Mouse (Mus musculus): ENCODE results near the gene Ipo5. TPM values are rescaled to one million over a fixed set of nuclear protein-coding genes. Genes with fewer than 3 reads are reported as not detected.

Ipo5 gene
- polyA plus RNA-seq, 1 experiment from 2014 or later, result 32.8 TPM

DNA sequence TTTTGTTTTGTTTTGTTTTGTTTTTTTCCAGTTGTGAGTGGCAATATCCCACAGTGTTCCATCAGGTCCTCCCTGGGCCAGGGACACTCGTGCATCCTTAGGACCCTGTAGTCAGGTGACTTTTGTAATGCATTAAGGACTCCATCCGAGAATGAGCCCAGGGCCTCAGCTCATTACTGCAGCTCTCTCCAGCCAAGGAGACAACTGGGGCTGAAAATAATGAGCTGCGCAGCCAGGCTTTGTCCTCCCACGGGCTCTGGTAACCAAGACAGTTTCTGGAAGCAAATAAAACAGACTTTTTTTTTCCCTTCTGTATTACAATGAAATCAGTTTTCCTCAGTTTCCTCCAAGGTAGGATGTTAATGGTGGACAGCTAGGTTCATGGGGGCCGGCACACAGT is 50.0 kb downstream of the Ipo5 start:
- no peaks in the 10 kb centered on the region for H3K4me1 ChIP-seq (ENCODE audit: control insufficient read depth, low read depth, low read length)
- 42% methylated on average over 5 of the region's 5 CpGs for WGBS (ENCODE audit: insufficient replicate concordance)
- no peak overlapping the region for H3K27ac ChIP-seq (ENCODE audit: low read length)
- H3K9ac ChIP-seq (ENCODE audit: low read depth, low read length), result no peak overlapping the region
- H3K9me3 ChIP-seq (replicated peaks; ENCODE audit: control insufficient read depth, low read length), result no peaks in the 10 kb centered on the region
- H3K4me3 ChIP-seq (ENCODE audit: low read depth, low read length), result no peak overlapping the region
- no peak for ATAC-seq (ENCODE audit: low read depth)
- no peaks in the 10 kb centered on the region for H3K36me3 ChIP-seq (ENCODE audit: control insufficient read depth, insufficient read depth)
- no peaks in the 10 kb centered on the region for H3K27me3 ChIP-seq (ENCODE audit: control insufficient read depth, insufficient read depth, low read depth, low read length)
- H3K4me2 ChIP-seq (ENCODE audit: low read depth, low read length), result no peak overlapping the region

DNA sequence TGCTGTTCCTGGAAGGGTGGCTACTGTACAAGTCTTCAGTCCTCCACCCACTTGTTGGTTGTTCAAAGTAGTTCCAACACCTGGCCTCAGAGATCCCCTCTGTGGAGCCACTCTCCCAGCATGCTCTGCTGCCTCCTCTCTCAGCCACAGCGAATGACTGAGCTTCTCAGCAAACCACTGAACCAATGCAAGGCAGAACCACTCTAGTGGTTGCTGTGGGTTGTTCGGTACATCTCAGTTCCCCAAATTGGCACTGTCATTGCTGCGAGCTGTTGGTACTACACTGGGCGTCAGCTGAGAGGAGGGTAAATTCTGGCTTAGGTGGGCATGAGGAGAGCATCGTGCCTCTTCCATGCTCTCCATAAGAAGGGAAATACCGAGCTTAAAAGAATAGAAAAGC is 56.0 kb downstream of the Ipo5 start:
- WGBS (ENCODE audit: insufficient replicate concordance), result 50% methylated on average over 6 of the region's 6 CpGs
- ATAC-seq (ENCODE audit: low read depth), result no peak
- no peaks in the 10 kb centered on the region for H3K27me3 ChIP-seq (ENCODE audit: control insufficient read depth, insufficient read depth, low read depth, low read length)
- H3K4me2 ChIP-seq (ENCODE audit: low read depth, low read length), result no peak overlapping the region
- no peaks in the 10 kb centered on the region for H3K36me3 ChIP-seq (ENCODE audit: control insufficient read depth, insufficient read depth)
- no peak overlapping the region for H3K9ac ChIP-seq (ENCODE audit: low read depth, low read length)
- no peak overlapping the region for H3K4me3 ChIP-seq (ENCODE audit: low read depth, low read length)
- no peak overlapping the region for H3K27ac ChIP-seq (ENCODE audit: low read length)
- no peaks in the 10 kb centered on the region for H3K9me3 ChIP-seq (replicated peaks; ENCODE audit: control insufficient read depth, low read length)
- H3K4me1 ChIP-seq (ENCODE audit: control insufficient read depth, low read depth, low read length), result no peaks in the 10 kb centered on the region

DNA sequence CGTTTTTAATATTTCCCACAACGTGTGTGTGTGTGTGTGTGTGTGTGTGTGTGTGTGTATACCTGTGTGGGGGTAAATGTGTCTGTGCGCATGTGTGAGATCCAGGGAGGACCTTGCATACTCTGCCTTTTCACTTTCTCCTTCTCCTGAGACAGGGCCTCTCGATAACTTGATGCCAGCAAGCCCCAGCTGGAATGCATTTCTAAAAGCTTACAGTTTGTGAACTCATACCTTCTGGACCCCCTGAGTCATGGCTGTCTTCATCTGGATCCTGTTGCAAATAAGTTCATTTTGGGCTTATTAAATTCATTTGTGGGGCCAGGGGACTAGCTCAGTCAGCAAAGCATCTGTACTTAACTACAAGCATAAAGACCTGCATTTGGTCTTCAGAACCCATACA is 57.7 kb downstream of the Ipo5 start:
- Histone ChIP-seq H3K4me3 (ENCODE audit: low read depth, low read length) (no peak overlapping the region), H3K27me3 (ENCODE audit: control insufficient read depth, insufficient read depth, low read depth, low read length) (no peaks in the 10 kb centered on the region), H3K4me1 (ENCODE audit: control insufficient read depth, low read depth, low read length) (no peaks in the 10 kb centered on the region), H3K9me3 (replicated peaks; ENCODE audit: control insufficient read depth, low read length) (no peaks in the 10 kb centered on the region), H3K4me2 (ENCODE audit: low read depth, low read length) (no peak overlapping the region), H3K36me3 (ENCODE audit: control insufficient read depth, insufficient read depth) (no peaks in the 10 kb centered on the region), H3K9ac (ENCODE audit: low read depth, low read length) (no peak overlapping the region), H3K27ac (ENCODE audit: low read length) (no peak overlapping the region)
- ATAC-seq (ENCODE audit: low read depth), result no peak
- 70% methylated on average over 4 of the region's 4 CpGs for WGBS (ENCODE audit: insufficient replicate concordance)

DNA sequence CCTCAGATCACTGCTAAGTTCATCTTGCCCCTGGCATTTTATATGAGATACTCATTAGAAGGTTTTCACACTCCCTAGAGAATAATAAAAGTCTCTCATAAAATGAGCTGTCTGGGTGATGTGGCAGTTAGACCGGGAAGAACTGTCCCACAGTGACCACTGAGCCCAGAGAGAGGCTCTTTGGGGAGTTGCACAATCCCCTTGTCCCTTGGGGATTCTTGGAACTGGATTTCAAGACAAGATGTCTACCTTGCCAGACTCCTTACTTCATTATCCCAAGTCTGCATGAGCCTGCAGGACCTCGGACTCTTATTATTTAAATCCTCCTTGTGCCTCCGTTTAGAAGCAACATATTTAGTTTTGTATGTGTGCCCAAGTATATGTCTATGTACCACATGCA is 58.6 kb downstream of the Ipo5 start:
- Histone ChIP-seq H3K9ac (ENCODE audit: low read depth, low read length) (no peak overlapping the region), H3K27me3 (ENCODE audit: control insufficient read depth, insufficient read depth, low read depth, low read length) (no peaks in the 10 kb centered on the region), H3K4me2 (ENCODE audit: low read depth, low read length) (no peak overlapping the region), H3K4me3 (ENCODE audit: low read depth, low read length) (no peak overlapping the region), H3K4me1 (ENCODE audit: control insufficient read depth, low read depth, low read length) (no peaks in the 10 kb centered on the region), H3K36me3 (ENCODE audit: control insufficient read depth, insufficient read depth) (no peaks in the 10 kb centered on the region), H3K9me3 (replicated peaks; ENCODE audit: control insufficient read depth, low read length) (no peaks in the 10 kb centered on the region), H3K27ac (ENCODE audit: low read length) (no peak overlapping the region)
- no peak for ATAC-seq (ENCODE audit: low read depth)
- WGBS (ENCODE audit: insufficient replicate concordance), result 65% methylated on average over 3 of the region's 3 CpGs

DNA sequence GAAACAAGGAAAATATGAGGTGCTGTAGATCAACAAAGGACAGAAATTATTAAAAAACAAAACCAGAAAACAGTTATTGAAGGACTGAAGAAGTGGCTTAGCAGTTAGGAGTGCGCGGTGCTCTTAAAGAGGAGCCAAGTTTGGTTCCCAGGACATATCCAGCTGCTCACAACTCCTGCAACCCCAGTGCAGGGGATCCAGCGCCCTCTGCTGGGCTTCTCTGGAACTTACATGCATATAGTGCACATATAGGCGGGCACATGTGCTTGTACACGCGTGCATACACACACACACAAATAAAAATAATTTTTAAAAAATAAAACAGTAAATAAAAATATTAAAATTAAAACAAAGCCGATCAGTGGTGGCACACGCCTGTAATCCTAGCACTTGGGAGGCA is 59.6 kb downstream of the Ipo5 start:
- no peaks in the 10 kb centered on the region for H3K27me3 ChIP-seq (ENCODE audit: control insufficient read depth, insufficient read depth, low read depth, low read length)
- no peak for ATAC-seq (ENCODE audit: low read depth)
- no peaks in the 10 kb centered on the region for H3K36me3 ChIP-seq (ENCODE audit: control insufficient read depth, insufficient read depth)
- H3K4me1 ChIP-seq (ENCODE audit: control insufficient read depth, low read depth, low read length), result no peaks in the 10 kb centered on the region
- H3K4me3 ChIP-seq (ENCODE audit: low read depth, low read length), result no peak overlapping the region
- no peak overlapping the region for H3K4me2 ChIP-seq (ENCODE audit: low read depth, low read length)
- no peaks in the 10 kb centered on the region for H3K9me3 ChIP-seq (replicated peaks; ENCODE audit: control insufficient read depth, low read length)
- H3K27ac ChIP-seq (ENCODE audit: low read length), result no peak overlapping the region
- 66% methylated on average over 8 of the region's 8 CpGs for whole genome bisulfite sequencing (ENCODE audit: insufficient replicate concordance)
- H3K9ac ChIP-seq (ENCODE audit: low read depth, low read length), result no peak overlapping the region

DNA sequence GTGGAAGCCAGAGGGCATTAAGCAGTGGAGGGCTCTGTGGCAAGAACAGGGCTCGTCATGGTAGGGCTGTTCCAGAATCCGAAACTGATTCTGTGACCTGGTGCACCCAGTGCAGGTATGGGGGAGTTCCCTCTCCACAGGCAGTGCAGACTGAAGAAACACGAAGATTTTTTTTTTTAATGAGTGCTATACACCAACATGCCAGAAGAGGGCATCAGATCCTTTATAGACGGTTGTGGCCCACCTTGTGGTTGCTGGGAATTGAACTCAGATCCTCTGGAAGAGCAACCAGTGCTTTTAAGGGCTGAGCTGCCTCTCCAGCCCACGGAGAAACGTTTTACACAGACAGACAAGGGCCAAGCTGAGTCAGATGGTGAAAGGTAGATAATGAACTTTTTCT is 60.3 kb downstream of the Ipo5 start:
- Histone ChIP-seq H3K27ac (ENCODE audit: low read length) (no peak overlapping the region), H3K4me2 (ENCODE audit: low read depth, low read length) (no peak overlapping the region), H3K36me3 (ENCODE audit: control insufficient read depth, insufficient read depth) (no peaks in the 10 kb centered on the region), H3K9ac (ENCODE audit: low read depth, low read length) (no peak overlapping the region), H3K27me3 (ENCODE audit: control insufficient read depth, insufficient read depth, low read depth, low read length) (no peaks in the 10 kb centered on the region), H3K4me3 (ENCODE audit: low read depth, low read length) (no peak overlapping the region), H3K9me3 (replicated peaks; ENCODE audit: control insufficient read depth, low read length) (no peaks in the 10 kb centered on the region), H3K4me1 (ENCODE audit: control insufficient read depth, low read depth, low read length) (no peaks in the 10 kb centered on the region)
- WGBS (ENCODE audit: insufficient replicate concordance), result 46% methylated on average over 6 of the region's 6 CpGs
- no peak for ATAC-seq (ENCODE audit: low read depth)

DNA sequence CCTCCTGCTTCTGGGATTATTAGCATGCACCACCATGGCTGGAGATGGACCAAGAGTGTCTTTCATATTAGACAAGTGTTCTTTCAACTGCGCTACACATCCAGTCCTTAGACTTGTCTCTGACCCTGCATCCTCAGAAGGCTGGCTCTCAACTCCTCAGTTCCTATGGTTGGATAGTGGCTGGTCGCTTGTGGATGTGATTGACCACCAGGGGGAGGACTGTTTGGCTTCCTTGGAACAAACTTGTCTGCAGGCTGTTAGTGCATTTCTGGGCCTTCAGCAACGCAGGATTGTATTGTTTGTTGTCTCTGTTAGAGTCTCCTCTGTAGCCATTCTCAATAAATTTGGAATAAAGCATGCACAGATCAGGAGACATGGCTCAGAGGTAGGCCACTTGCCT is 68.5 kb downstream of the Ipo5 start:
- Histone ChIP-seq H3K4me1 (ENCODE audit: control insufficient read depth, low read depth, low read length) (no peaks in the 10 kb centered on the region), H3K27ac (ENCODE audit: low read length) (no peak overlapping the region), H3K36me3 (ENCODE audit: control insufficient read depth, insufficient read depth) (no peaks in the 10 kb centered on the region), H3K9me3 (replicated peaks; ENCODE audit: control insufficient read depth, low read length) (no peaks in the 10 kb centered on the region), H3K27me3 (ENCODE audit: control insufficient read depth, insufficient read depth, low read depth, low read length) (no peaks in the 10 kb centered on the region), H3K4me2 (ENCODE audit: low read depth, low read length) (no peak overlapping the region), H3K9ac (ENCODE audit: low read depth, low read length) (no peak overlapping the region), H3K4me3 (ENCODE audit: low read depth, low read length) (no peak overlapping the region)
- no peak for ATAC-seq (ENCODE audit: low read depth)
- 48% methylated on average over 3 of the region's 3 CpGs for WGBS (ENCODE audit: insufficient replicate concordance)

DNA sequence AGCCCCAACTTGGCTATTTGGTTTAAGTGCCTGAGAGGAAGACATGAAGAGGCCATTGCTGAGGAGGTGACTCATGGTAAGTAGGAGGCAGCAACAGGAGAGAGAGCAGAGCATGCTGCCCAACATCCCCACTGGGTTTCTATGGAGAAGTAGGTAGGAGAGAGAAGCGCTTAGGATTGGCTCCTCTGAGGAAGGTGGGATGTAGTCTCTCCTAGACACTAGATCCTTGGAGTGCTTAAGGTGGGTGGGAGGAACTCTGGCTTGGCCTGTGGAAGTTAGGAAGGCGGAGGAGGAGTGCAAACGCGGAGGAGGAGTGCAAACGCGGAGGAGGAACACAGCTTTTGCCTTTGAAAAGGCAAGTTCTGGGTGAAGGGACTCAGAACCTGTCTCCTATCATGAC is 78.1 kb downstream of the Ipo5 start:
- no peak overlapping the region for H3K4me3 ChIP-seq (ENCODE audit: low read depth, low read length)

More for the DNA sequence above, 78.1 kb downstream of the Ipo5 start:
- Histone ChIP-seq H3K27me3 (ENCODE audit: control insufficient read depth, insufficient read depth, low read depth, low read length) (no peaks in the 10 kb centered on the region), H3K4me1 (ENCODE audit: control insufficient read depth, low read depth, low read length) (no peaks in the 10 kb centered on the region), H3K27ac (ENCODE audit: low read length) (no peak overlapping the region), H3K4me2 (ENCODE audit: low read depth, low read length) (no peak overlapping the region), H3K36me3 (ENCODE audit: control insufficient read depth, insufficient read depth) (no peaks in the 10 kb centered on the region), H3K9me3 (replicated peaks; ENCODE audit: control insufficient read depth, low read length) (no peaks in the 10 kb centered on the region), H3K9ac (ENCODE audit: low read depth, low read length) (no peak overlapping the region)
- WGBS (ENCODE audit: insufficient replicate concordance), result 37% methylated on average over 6 of the region's 6 CpGs
- ATAC-seq (ENCODE audit: low read depth), result no peak

Measured in liver, embryonic 16.5 days (tissue).